Mouse (Mus musculus) neural tube, embryonic 11.5 days (tissue): ENCODE data around the gene Scmh1. TPM values are rescaled to one million over a fixed set of nuclear protein-coding genes. Genes with fewer than 3 reads are reported as not detected.
A peak's percentile ranks its signal among the peaks of the same experiment; 100 is the strongest.

Experiments
- ATAC-seq: fragments of 200-750 bp; cut with Nextera tagmentation; 2 replicates; pipeline ENCODE4 v1.8.0; 2017; ENCODE audit warnings: moderate number of reproducible peaks, mild to moderate bottlenecking, moderate TSS enrichment, moderate library complexity; ENCODE audit not compliant: insufficient read depth, low FRiP score, low TSS enrichment
- DNase-seq: peaks from one replicate; pipeline ENCODE4 v3.0.0-alpha.2; 2015; ENCODE audit warnings: low spot score
- H3K27ac ChIP-seq: fragments of 300-500 bp; sonication (generic); 2 replicates; pipeline ENCODE4 v1.5.1; 2014; ENCODE audit warnings: low read depth, mild to moderate bottlenecking, low read length
- H3K27me3 ChIP-seq: fragments of 300-500 bp; sonication (generic); 2 replicates; pipeline ENCODE4 v1.6.1; 2014; ENCODE audit warnings: mild to moderate bottlenecking, low read length, mixed read lengths; ENCODE audit not compliant: control insufficient read depth, insufficient read depth
- H3K36me3 ChIP-seq: fragments of 300-500 bp; sonication (generic); 2 replicates; pipeline ENCODE4 v1.6.1; 2014; ENCODE audit warnings: mild to moderate bottlenecking, low read length, moderate library complexity, mixed read lengths; ENCODE audit not compliant: control insufficient read depth, insufficient read depth
- H3K4me1 ChIP-seq: fragments of 300-500 bp; sonication (generic); 2 replicates; pipeline ENCODE4 v1.6.1; 2014; ENCODE audit warnings: low read length, mixed read lengths; ENCODE audit not compliant: control insufficient read depth, insufficient read depth
- H3K4me2 ChIP-seq: fragments of 300-500 bp; sonication (generic); 2 replicates; pipeline ENCODE4 v1.6.1; 2014; ENCODE audit warnings: low read depth, mild to moderate bottlenecking, moderate library complexity
- H3K4me3 ChIP-seq: fragments of 300-500 bp; sonication (generic); 2 replicates; pipeline ENCODE4 v1.5.1; 2014; ENCODE audit warnings: low read depth, low read length
- H3K9ac ChIP-seq: fragments of 300-500 bp; sonication (generic); 2 replicates; pipeline ENCODE4 v1.6.1; 2014; ENCODE audit warnings: mild to moderate bottlenecking, low read length
- H3K9me3 ChIP-seq: fragments of 300-500 bp; sonication (generic); 2 replicates; pipeline ENCODE4 v1.6.1; 2016; ENCODE audit warnings: low read length; ENCODE audit not compliant: control insufficient read depth
- WGBS: fragments of 180-500 bp; shearing (Covaris S2); extraction: QIAGEN DNeasy Blood & Tissue Kit; methylation state at CpG from one replicate; pipeline ENCODE4 v1.1.7; 2014; 5-methylcytosine and 5-hydroxymethylcytosine counted together
- polyA plus RNA-seq: library from polyadenylated mRNA; unstranded; fragments of >200 nt; fragmentation: Nextera tagmentation; extraction: Ambion mirVana; gene quantifications from 2 replicates; pipeline ENCODE4 v1.2.1, GENCODE M21; 2014

Gene Scmh1
- polyA plus RNA-seq, 1 experiment from 2014 or later: 59.4 TPM

- Histone ChIP-seq H3K36me3 (peaks cover 23% of the 10 kb centered on the region), H3K27ac (no peak overlapping the region), H3K27me3 (no peaks in the 10 kb centered on the region), H3K4me3 (no peak overlapping the region), H3K9me3 (no peaks in the 10 kb centered on the region), H3K4me1 (no peaks in the 10 kb centered on the region), H3K4me2 (no peak overlapping the region), H3K9ac (no peak overlapping the region)
- WGBS: 85% methylated on average over 1 of the region's 1 CpGs
- no peak for ATAC-seq
- no peak for DNase-seq
These were observed 139.8 kb downstream of the Scmh1 start for GRCm38 (mm10) chr4:120544896-120545295.

- Histone ChIP-seq H3K4me3 (no peak overlapping the region), H3K36me3 (peaks cover 17% of the 10 kb centered on the region)
These were observed 151.5 kb downstream of the Scmh1 start for GRCm38 (mm10) chr4:120556592-120556991.

GRCm38 (mm10) chr4:120565726-120566125 is 160.6 kb downstream of the Scmh1 start:
- H3K4me2 ChIP-seq: no peak overlapping the region
- 78% methylated on average over 2 of the region's 2 CpGs for WGBS

More at GRCm38 (mm10) chr4:120556592-120556991, 151.5 kb downstream of the Scmh1 start:
- Histone ChIP-seq H3K4me1 (no peaks in the 10 kb centered on the region), H3K9ac (no peak overlapping the region), H3K9me3 (no peaks in the 10 kb centered on the region), H3K27ac (no peak overlapping the region), H3K27me3 (no peaks in the 10 kb centered on the region), H3K4me2 (no peak overlapping the region)
- WGBS: 91% methylated on average over 6 of the region's 6 CpGs
- DNase-seq: no peak
- no peak for ATAC-seq

GRCm38 (mm10) chr4:120568005-120568404 is 162.9 kb downstream of the Scmh1 start:
- Histone ChIP-seq H3K4me1 (peaks cover 17% of the 10 kb centered on the region), H3K27me3 (no peaks in the 10 kb centered on the region), H3K27ac (no peak overlapping the region), H3K4me3 (no peak overlapping the region), H3K4me2 (0 out of 2 replicates have a peak overlapping the region, but pooled peaks have one; percentile 13), H3K9me3 (no peaks in the 10 kb centered on the region), H3K9ac (0 out of 2 replicates have a peak overlapping the region, but pooled peaks have one; percentile 2), H3K36me3 (peaks cover 5% of the 10 kb centered on the region; the same call in 1 of the 2 replicates)
- ATAC-seq: no peak
- no peak for DNase-seq
- WGBS: 53% methylated on average over 5 of the region's 5 CpGs

More at GRCm38 (mm10) chr4:120565726-120566125, 160.6 kb downstream of the Scmh1 start:
- Histone ChIP-seq H3K9ac (no peak overlapping the region), H3K4me1 (peaks cover 17% of the 10 kb centered on the region), H3K9me3 (no peaks in the 10 kb centered on the region), H3K4me3 (no peak overlapping the region), H3K27me3 (no peaks in the 10 kb centered on the region), H3K27ac (no peak overlapping the region), H3K36me3 (peaks cover 8% of the 10 kb centered on the region)
- ATAC-seq: no peak
- DNase-seq: no peak

GRCm38 (mm10) chr4:120569025-120569424 is 163.9 kb downstream of the Scmh1 start:
- DNase-seq (no peak), ATAC-seq (no peak)
- Histone ChIP-seq H3K4me3 (peak overlapping the region; percentile 66), H3K27me3 (no peaks in the 10 kb centered on the region), H3K9ac (peak overlapping the region; percentile 88), H3K4me2 (peak overlapping the region; percentile 77), H3K4me1 (peaks cover 17% of the 10 kb centered on the region), H3K27ac (no peak overlapping the region), H3K9me3 (no peaks in the 10 kb centered on the region), H3K36me3 (peaks cover 2% of the 10 kb centered on the region; the same call in 1 of the 2 replicates)
- 4% methylated on average over 4 of the region's 4 CpGs for WGBS

GRCm38 (mm10) chr4:120569486-120570437 is 164.7 kb downstream of the Scmh1 start, which contains the start of gene Ctps:
Gene Ctps, minus strand, starts transcription at chr4:120570276.
- DNase-seq (peak; percentile 98), ATAC-seq (peak; percentile 97)
- Histone ChIP-seq H3K27ac (peak within 1 kb of the TSS; percentile 85), H3K9me3 (no peaks in the 10 kb centered on the region), H3K27me3 (no peaks in the 10 kb centered on the region), H3K9ac (peak within 1 kb of the TSS; percentile 88), H3K4me2 (peak within 1 kb of the TSS; percentile 77), H3K4me3 (peak within 1 kb of the TSS; percentile 66), H3K36me3 (no peaks in the 10 kb centered on the region; the same call in 1 of the 2 replicates), H3K4me1 (peaks cover 17% of the 10 kb centered on the region)
- under 1% methylated on average over 91 of the region's 97 CpGs for WGBS

GRCm38 (mm10) chr4:120570438-120571069 is 165.5 kb downstream of the Scmh1 start:
- DNase-seq: no peak
- Histone ChIP-seq H3K27me3 (no peaks in the 10 kb centered on the region), H3K4me2 (peak overlapping the region; percentile 77), H3K4me1 (peaks cover 17% of the 10 kb centered on the region), H3K27ac (peak overlapping the region; percentile 85), H3K36me3 (no peaks in the 10 kb centered on the region), H3K9me3 (no peaks in the 10 kb centered on the region), H3K4me3 (peak overlapping the region; percentile 66), H3K9ac (peak overlapping the region; percentile 88)
- ATAC-seq: peak; percentile 65
- WGBS: under 1% methylated on average over 27 of the region's 27 CpGs

GRCm38 (mm10) chr4:120571070-120571464 is 166.0 kb downstream of the Scmh1 start:
- WGBS: 84% methylated on average over 3 of the region's 3 CpGs
- peaks cover 17% of the 10 kb centered on the region for H3K4me1 ChIP-seq
- H3K9ac ChIP-seq: peak overlapping the region; percentile 88
- DNase-seq (no peak), ATAC-seq (no peak)
- peak overlapping the region; percentile 77 for H3K4me2 ChIP-seq
- no peaks in the 10 kb centered on the region for H3K9me3 ChIP-seq
- no peaks in the 10 kb centered on the region for H3K36me3 ChIP-seq
- H3K27me3 ChIP-seq: no peaks in the 10 kb centered on the region
- no peak overlapping the region for H3K27ac ChIP-seq
- H3K4me3 ChIP-seq: no peak overlapping the region
